ENCODE assay signal across 25 mouse cellular contexts in the genomic region with DNA sequence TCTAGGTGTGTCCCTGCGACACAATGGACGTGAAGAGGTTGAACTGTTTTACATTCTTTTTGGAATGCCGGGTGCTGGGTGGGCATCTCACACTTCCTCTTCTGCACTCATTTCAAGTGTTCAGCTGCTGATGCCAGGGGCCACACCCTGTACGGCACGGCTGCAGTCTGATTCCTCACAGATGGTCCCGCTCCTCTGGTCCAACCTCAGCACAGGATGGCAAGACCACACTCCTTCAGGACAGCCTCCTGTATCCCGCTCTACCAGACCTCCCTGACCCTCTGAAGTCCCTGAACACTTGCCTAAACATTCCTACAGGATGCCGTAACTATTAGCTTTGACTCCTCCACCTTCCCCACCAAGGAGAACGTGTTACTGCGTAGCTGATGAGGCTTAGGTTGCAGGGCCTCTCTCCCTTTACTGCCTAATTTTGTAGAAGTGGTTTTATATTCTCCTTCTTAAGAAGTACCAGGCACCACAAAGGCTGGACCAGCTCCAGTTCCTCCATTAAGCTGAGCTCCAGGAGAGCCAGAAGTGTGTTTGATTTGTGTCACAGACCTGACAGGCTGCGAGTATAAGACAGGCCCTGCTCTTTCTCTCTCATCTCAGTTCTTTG. TPM values are rescaled to one million over a fixed set of nuclear protein-coding genes. Genes with fewer than 3 reads are reported as not detected.
DNase-seq lines count a peak whose midpoint lies in the region; ATAC-seq lines count a peak whose summit lies in the region.
"Had no signal": no experiment of that assay in that cellular context is flagged by ENCODE, and none has a peak within 500 bp of the region (broad histone marks: within the 10 kb centered on the region; RNA-seq: fewer than 3 reads in every experiment).

No protein-coding gene starts in this region.

- WGBS in heart, embryonic 11.5 days (ENCODE audit: insufficient replicate concordance): 61% methylated on average over 11 of the region's 11 CpGs
- 56% methylated on average over 11 of the region's 11 CpGs for WGBS in limb, embryonic 12.5 days
- 67% methylated on average over 11 of the region's 11 CpGs for WGBS in limb, embryonic 10.5 days

- no peak for DNase-seq in heart, postnatal 4 days
- DNase-seq in limb, embryonic 10.5 days (ENCODE audit: low spot score): no peak
- peak; percentile 45 for DNase-seq in MN1 (ENCODE audit: low spot score)
- DNase-seq in cerebellum, postnatal 14 days: no peak
- DNase-seq in left cerebral cortex, adult 8-10 months (ENCODE audit: low spot score in 2 of 2): no peak
- DNase-seq: adrenal gland, adult 2 months; cerebellum, adult 11-12 months; cerebellum, postnatal 25 days; gastrocnemius, postnatal 10 days; heart, postnatal 10 days; kidney, adult 8-10 months; kidney, postnatal 14 days; lung, postnatal 4 days; right cerebral cortex, postnatal 4 days had no signal

- peaks cover 6% of the 10 kb centered on the region; the same call in 1 of the 2 replicates for H3K27me3 ChIP-seq in heart, embryonic 11.5 days (ENCODE audit: control insufficient read depth, insufficient read depth, low read length)
- H3K27me3 ChIP-seq in limb, embryonic 12.5 days: peaks cover 32% of the 10 kb centered on the region
- peaks cover 34% of the 10 kb centered on the region for H3K27me3 ChIP-seq in limb, embryonic 10.5 days (ENCODE audit: low read depth, poor library complexity, severe bottlenecking)
- H3K27me3 ChIP-seq: embryonic facial prominence, embryonic 15.5 days; forebrain, embryonic 15.5 days; midbrain, embryonic 15.5 days had no signal

- peaks cover 17% of the 10 kb centered on the region for H3K4me1 ChIP-seq in heart, embryonic 11.5 days (ENCODE audit: control insufficient read depth, insufficient read depth, low read length)
- H3K4me1 ChIP-seq in limb, embryonic 12.5 days (replicated peaks): peaks cover 23% of the 10 kb centered on the region
- peaks cover 15% of the 10 kb centered on the region for H3K4me1 ChIP-seq in limb, embryonic 10.5 days
- H3K4me1 ChIP-seq: embryonic facial prominence, embryonic 15.5 days; forebrain, embryonic 15.5 days; hindbrain, embryonic 12.5 days; midbrain, embryonic 15.5 days had no signal

- H3K4me2 ChIP-seq in heart, embryonic 11.5 days: no peak overlapping the region
- no peak overlapping the region for H3K4me2 ChIP-seq in limb, embryonic 12.5 days
- H3K4me2 ChIP-seq: embryonic facial prominence, embryonic 15.5 days; forebrain, embryonic 15.5 days; hindbrain, embryonic 12.5 days; limb, embryonic 15.5 days; midbrain, embryonic 15.5 days had no signal

- H3K4me3 ChIP-seq in heart, embryonic 11.5 days (ENCODE audit: low read depth, low read length): no peak overlapping the region
- H3K4me3 ChIP-seq in limb, embryonic 12.5 days (replicated peaks): no peak overlapping the region
- no peak overlapping the region for H3K4me3 ChIP-seq in limb, embryonic 10.5 days
- H3K4me3 ChIP-seq: embryonic facial prominence, embryonic 15.5 days; forebrain, embryonic 15.5 days; hindbrain, embryonic 12.5 days; limb, embryonic 15.5 days; midbrain, embryonic 15.5 days; myocyte had no signal

- H3K27ac ChIP-seq in heart, embryonic 11.5 days (ENCODE audit: low read depth, low read length): 0 out of 2 replicates have a peak overlapping the region, but pooled peaks have one; percentile 24
- H3K27ac ChIP-seq in limb, embryonic 12.5 days: peak overlapping the region; percentile 35; the same call in 1 of the 2 replicates
- H3K27ac ChIP-seq in limb, embryonic 10.5 days: no peak overlapping the region
- H3K27ac ChIP-seq: embryonic facial prominence, embryonic 15.5 days; forebrain, embryonic 15.5 days; hindbrain, embryonic 12.5 days; limb, embryonic 15.5 days; liver, embryonic 14.5 days; midbrain, embryonic 15.5 days had no signal

- H3K9ac ChIP-seq in heart, embryonic 11.5 days (ENCODE audit: low read depth, low read length): no peak overlapping the region
- H3K9ac ChIP-seq in limb, embryonic 12.5 days (replicated peaks): no peak overlapping the region
- H3K9ac ChIP-seq: embryonic facial prominence, embryonic 15.5 days; forebrain, embryonic 15.5 days; hindbrain, embryonic 12.5 days; limb, embryonic 15.5 days; liver, embryonic 14.5 days; midbrain, embryonic 15.5 days had no signal

- H3K9me3 ChIP-seq in heart, embryonic 11.5 days (replicated peaks; ENCODE audit: control insufficient read depth, low read length): no peaks in the 10 kb centered on the region
- no peaks in the 10 kb centered on the region for H3K9me3 ChIP-seq in limb, embryonic 12.5 days
- H3K9me3 ChIP-seq in limb, embryonic 10.5 days (replicated peaks): no peaks in the 10 kb centered on the region
- H3K9me3 ChIP-seq: embryonic facial prominence, embryonic 15.5 days; forebrain, embryonic 15.5 days; hindbrain, embryonic 12.5 days; limb, embryonic 15.5 days; midbrain, embryonic 15.5 days had no signal

- H3K36me3 ChIP-seq in heart, embryonic 11.5 days (ENCODE audit: control insufficient read depth, insufficient read depth, low read length): no peaks in the 10 kb centered on the region
- H3K36me3 ChIP-seq in limb, embryonic 12.5 days: no peaks in the 10 kb centered on the region
- H3K36me3 ChIP-seq in limb, embryonic 10.5 days: no peaks in the 10 kb centered on the region
- H3K36me3 ChIP-seq: embryonic facial prominence, embryonic 15.5 days; forebrain, embryonic 15.5 days; hindbrain, embryonic 12.5 days; limb, embryonic 15.5 days; midbrain, embryonic 15.5 days had no signal

- no peak for ATAC-seq in heart, embryonic 11.5 days (replicated peaks; ENCODE audit: insufficient number of reproducible peaks, low FRiP score, low TSS enrichment)
- no peak; the same call in 1 of the 2 replicates for ATAC-seq in limb, embryonic 12.5 days (ENCODE audit: insufficient number of reproducible peaks, insufficient read depth, low FRiP score, low TSS enrichment, low read depth)
- ATAC-seq in megakaryocyte, adult 5-6 weeks (ENCODE audit: poor library complexity, severe bottlenecking): 0 out of 2 replicates have a peak, but pooled peaks have one; percentile 19
- ATAC-seq: forebrain, embryonic 15.5 days; midbrain, embryonic 15.5 days had no signal

RNA-seq across cellular contexts. Expression of a gene that starts 10.6 kb away (rescaled TPM):
- polyA plus RNA-seq in heart, embryonic 11.5 days (2014; fragmentation: Nextera tagmentation; extraction: Ambion mirVana): 0.03 and 0.07 TPM in 2 replicates
- under 1 TPM; 0.21 to 0.29 TPM for total RNA-seq in heart, postnatal 4 days (2021)
- 0.08 and 0.09 TPM in 2 replicates for polyA plus RNA-seq in limb, embryonic 12.5 days (2016; fragmentation: Nextera tagmentation; extraction: Ambion mirVana)
- 0.06 TPM in 1 of 2 replicates, not detected in the other for polyA plus RNA-seq in limb, embryonic 10.5 days (2016; fragmentation: Nextera tagmentation; extraction: Ambion mirVana)
- not detected in 2 replicates for total RNA-seq in megakaryocyte, adult 5-6 weeks (2015)
- total RNA-seq in megakaryocyte, adult 5-6 weeks (2017): not detected in 2 replicates
- total RNA-seq in left cerebral cortex, adult 8-10 months (2022): under 1 TPM; 0.23 to 0.58 (median 0.28) TPM
- total RNA-seq: adrenal gland, adult 2 months; gastrocnemius, postnatal 10 days; granulocyte monocyte progenitor cell, adult 5-6 weeks had no signal
- polyA plus RNA-seq: adrenal gland, adult 2 months had no signal

RNA-seq across cellular contexts. Expression of a gene that starts 19.9 kb away (rescaled TPM):
- polyA plus RNA-seq in heart, embryonic 11.5 days (2014; fragmentation: Nextera tagmentation; extraction: Ambion mirVana): 50.6 and 52.2 TPM in 2 replicates
- total RNA-seq in heart, postnatal 4 days (2021): 10 to 100 TPM; 28.0 to 28.2 TPM
- 60.2 and 65.5 TPM in 2 replicates for polyA plus RNA-seq in limb, embryonic 12.5 days (2016; fragmentation: Nextera tagmentation; extraction: Ambion mirVana)
- polyA plus RNA-seq in limb, embryonic 10.5 days (2016; fragmentation: Nextera tagmentation; extraction: Ambion mirVana): 74.8 and 78.4 TPM in 2 replicates
- 21.5 and 25.4 TPM in 2 replicates for total RNA-seq in megakaryocyte, adult 5-6 weeks (2015)
- 20.7 and 24.0 TPM in 2 replicates for total RNA-seq in megakaryocyte, adult 5-6 weeks (2017)
- 10 to 100 TPM; 17.7 to 20.8 (median 18.8) TPM for total RNA-seq in left cerebral cortex, adult 8-10 months (2022)
